In genomic region chr7:25269545-25270271, GRCm38 (mm10) we compare ENCODE assay signal across 9 mouse cellular contexts. TPM values are rescaled to one million over a fixed set of nuclear protein-coding genes. Genes with fewer than 3 reads are reported as not detected.
DNase-seq lines count a peak whose midpoint lies in the region; ATAC-seq and TF ChIP-seq lines count a peak whose summit lies in the region.
"Had no signal": no experiment of that assay in that cellular context is flagged by ENCODE, and none has a peak within 500 bp of the region (broad histone marks: within the 10 kb centered on the region; RNA-seq: fewer than 3 reads in every experiment).

No protein-coding gene starts in this region.

- no peak for TF ChIP-seq CTCF in spleen, adult 2 months (IDR thresholded peaks at IDR 0.05; ENCODE audit: extremely low read depth, insufficient read depth, insufficient read length, insufficient replicate concordance)

- H3K9me3 ChIP-seq in heart, embryonic 13.5 days, result no peaks in the 10 kb centered on the region
- no peaks in the 10 kb centered on the region for H3K9me3 ChIP-seq in liver, embryonic 12.5 days (replicated peaks)

- H3K9ac ChIP-seq in heart, embryonic 13.5 days, result peak overlapping the region; percentile 97
- peak overlapping the region; percentile 93 for H3K9ac ChIP-seq in liver, embryonic 12.5 days

- H3K4me1 ChIP-seq in heart, embryonic 13.5 days, result peaks cover 59% of the 10 kb centered on the region
- peaks cover 84% of the 10 kb centered on the region for H3K4me1 ChIP-seq in liver, embryonic 12.5 days
- peaks cover 27% of the 10 kb centered on the region for H3K4me1 ChIP-seq in spleen, adult 2 months (ENCODE audit: control insufficient read depth, insufficient read depth, insufficient read length)

- DNase-seq in CD4-positive, CD25-positive, alpha-beta regulatory T cell, adult 2 months (ENCODE audit: low read depth, low spot score), result peak; percentile 67
- peak; percentile 6 for DNase-seq in ovary, adult 18-20 months (ENCODE audit: low spot score)
- no peak for DNase-seq in ovary, postnatal 14 days (ENCODE audit: low spot score)
- DNase-seq in spleen, adult 2 months (ENCODE audit: low read depth in 1 of 2, low spot score in 2 of 2), result no peak
- no peak for DNase-seq in left cerebral cortex, postnatal 36 days (ENCODE audit: low spot score in 2 of 2)

- peak overlapping the region; percentile 88 for H3K4me2 ChIP-seq in heart, embryonic 13.5 days
- peak overlapping the region; percentile 89 for H3K4me2 ChIP-seq in liver, embryonic 12.5 days

- H3K36me3 ChIP-seq in heart, embryonic 13.5 days, result peaks cover 39% of the 10 kb centered on the region
- peaks cover 28% of the 10 kb centered on the region for H3K36me3 ChIP-seq in liver, embryonic 12.5 days
- H3K36me3 ChIP-seq in spleen, adult 2 months (ENCODE audit: control insufficient read depth, insufficient read depth, low read length), result peaks cover 14% of the 10 kb centered on the region; the same call in 1 of the 2 replicates

- no peaks in the 10 kb centered on the region for H3K27me3 ChIP-seq in heart, embryonic 13.5 days (replicated peaks)
- no peaks in the 10 kb centered on the region for H3K27me3 ChIP-seq in liver, embryonic 12.5 days (replicated peaks)
- no peaks in the 10 kb centered on the region for H3K27me3 ChIP-seq in spleen, adult 2 months (ENCODE audit: control insufficient read depth, insufficient read depth, low read length)

- H3K27ac ChIP-seq in heart, embryonic 13.5 days (replicated peaks), result peak overlapping the region; percentile 88
- H3K27ac ChIP-seq in liver, embryonic 12.5 days, result peak overlapping the region; percentile 89
- peak overlapping the region; percentile 75 for H3K27ac ChIP-seq in spleen, adult 2 months (ENCODE audit: insufficient read depth, low read length)

- no peak for ATAC-seq in CD4-positive, CD25-positive, alpha-beta regulatory T cell, adult 4 months
- ATAC-seq in heart, embryonic 13.5 days (ENCODE audit: extremely low read depth, insufficient number of reproducible peaks, low FRiP score, low TSS enrichment), result no peak
- ATAC-seq in liver, embryonic 12.5 days, result no peak

- intact Hi-C loops in left cerebral cortex, postnatal 36 days (cut with DNase I), result no loop called here

- no peak for TF ChIP-seq POLR2A in spleen, adult 2 months (IDR thresholded peaks at IDR 0.05; ENCODE audit: low read depth, low read length)

- 83% methylated on average over 8 of the region's 8 CpGs for WGBS in heart, embryonic 13.5 days
- 71% methylated on average over 8 of the region's 8 CpGs for WGBS in liver, embryonic 12.5 days (ENCODE audit: insufficient replicate concordance)
- WGBS in spleen, adult 2 months, result 11% methylated on average over 8 of the region's 8 CpGs

- peak overlapping the region; percentile 85 for H3K4me3 ChIP-seq in heart, embryonic 13.5 days
- peak overlapping the region; percentile 81 for H3K4me3 ChIP-seq in liver, embryonic 12.5 days
- H3K4me3 ChIP-seq in spleen, adult 2 months (ENCODE audit: extremely low read depth, insufficient read depth, insufficient read length), result peak overlapping the region; percentile 76; the same call in 1 of the 2 replicates

RNA-seq across cellular contexts. Expression of gene Cic, which starts 2.2 kb away (rescaled TPM):
- polyA plus RNA-seq in CD4-positive, CD25-positive, alpha-beta regulatory T cell, adult 4 months (2017; shearing (Covaris generic)), result 10 to 100 TPM; 24.1 to 27.2 TPM
- polyA plus RNA-seq in heart, embryonic 13.5 days (2015; fragmentation: Nextera tagmentation; extraction: Ambion mirVana), result 22.9 and 23.4 TPM in 2 replicates
- polyA plus RNA-seq in liver, embryonic 12.5 days (2016; fragmentation: Nextera tagmentation; extraction: Ambion mirVana), result 17.0 TPM in 2 replicates
- 112 and 128 TPM in 2 replicates for polyA plus RNA-seq in spleen, adult 2 months (2012; rRNA removed)
- total RNA-seq in left cerebral cortex, postnatal 36 days (2021), result 100 to 1,000 TPM; 206 to 234 TPM

RNA-seq across cellular contexts. Expression of gene Erf, which starts 19.1 kb away (rescaled TPM):
- under 1 TPM; 0.22 to 0.42 TPM for polyA plus RNA-seq in CD4-positive, CD25-positive, alpha-beta regulatory T cell, adult 4 months (2017; shearing (Covaris generic))
- polyA plus RNA-seq in heart, embryonic 13.5 days (2015; fragmentation: Nextera tagmentation; extraction: Ambion mirVana), result 11.2 and 14.3 TPM in 2 replicates
- 6.5 and 7.5 TPM in 2 replicates for polyA plus RNA-seq in liver, embryonic 12.5 days (2016; fragmentation: Nextera tagmentation; extraction: Ambion mirVana)
- polyA plus RNA-seq in spleen, adult 2 months (2012; rRNA removed), result 17.2 and 21.3 TPM in 2 replicates
- 10 to 100 TPM; 55.8 to 76.2 TPM for total RNA-seq in left cerebral cortex, postnatal 36 days (2021)

RNA-seq across cellular contexts. Expression of gene Pafah1b3, which starts 28.1 kb away (rescaled TPM):
- 10 to 100 TPM; 23.6 to 42.6 TPM for polyA plus RNA-seq in CD4-positive, CD25-positive, alpha-beta regulatory T cell, adult 4 months (2017; shearing (Covaris generic))
- 145 and 154 TPM in 2 replicates for polyA plus RNA-seq in heart, embryonic 13.5 days (2015; fragmentation: Nextera tagmentation; extraction: Ambion mirVana)
- 44.1 and 51.0 TPM in 2 replicates for polyA plus RNA-seq in liver, embryonic 12.5 days (2016; fragmentation: Nextera tagmentation; extraction: Ambion mirVana)
- polyA plus RNA-seq in spleen, adult 2 months (2012; rRNA removed), result 62.9 and 90.7 TPM in 2 replicates
- 10 to 100 TPM; 24.0 to 25.5 TPM for total RNA-seq in left cerebral cortex, postnatal 36 days (2021)

RNA-seq across cellular contexts. Expression of gene Prr19, which starts 31.5 kb away (rescaled TPM):
- polyA plus RNA-seq in CD4-positive, CD25-positive, alpha-beta regulatory T cell, adult 4 months (2017; shearing (Covaris generic)), result not detected
- 0.23 and 0.39 TPM in 2 replicates for polyA plus RNA-seq in heart, embryonic 13.5 days (2015; fragmentation: Nextera tagmentation; extraction: Ambion mirVana)
- polyA plus RNA-seq in liver, embryonic 12.5 days (2016; fragmentation: Nextera tagmentation; extraction: Ambion mirVana), result 0.10 and 0.14 TPM in 2 replicates
- 0.07 TPM in 1 of 2 replicates, not detected in the other for polyA plus RNA-seq in spleen, adult 2 months (2012; rRNA removed)
- total RNA-seq in left cerebral cortex, postnatal 36 days (2021), result not detected
- total RNA-seq: gastrocnemius, postnatal 36 days had no signal

RNA-seq across cellular contexts. Expression of gene Gsk3a, which starts 32.1 kb away (rescaled TPM):
- 10 to 100 TPM in 1 of 2 experiments, 1 to 10 TPM in 1; 8.9 to 11.3 TPM for polyA plus RNA-seq in CD4-positive, CD25-positive, alpha-beta regulatory T cell, adult 4 months (2017; shearing (Covaris generic))
- 7.8 and 8.2 TPM in 2 replicates for polyA plus RNA-seq in heart, embryonic 13.5 days (2015; fragmentation: Nextera tagmentation; extraction: Ambion mirVana)
- polyA plus RNA-seq in liver, embryonic 12.5 days (2016; fragmentation: Nextera tagmentation; extraction: Ambion mirVana), result 13.0 and 14.4 TPM in 2 replicates
- polyA plus RNA-seq in spleen, adult 2 months (2012; rRNA removed), result 106 and 125 TPM in 2 replicates
- 100 to 1,000 TPM; 206 to 237 TPM for total RNA-seq in left cerebral cortex, postnatal 36 days (2021)

Comparison
In these comparisons a context has a peak if more than half of its experiments do, and no peak if none do; other contexts are left out.
1. DNase-seq: peak in CD4-positive, CD25-positive, alpha-beta regulatory T cell, adult 2 months (single experiment) and ovary, adult 18-20 months (single experiment); none in ovary, postnatal 14 days (single experiment), spleen, adult 2 months (0 of 2) and left cerebral cortex, postnatal 36 days (0 of 2).
2. Peak in every context shown above with its lines, with median percentiles within 50 percentile points of each other: H3K27ac ChIP-seq and H3K4me3 ChIP-seq.